Mouse (Mus musculus): ENCODE results near the gene Esrra. TPM values are rescaled to one million over a fixed set of nuclear protein-coding genes. Genes with fewer than 3 reads are reported as not detected.

Gene Esrra
- polyA plus RNA-seq, 1 experiment from 2014 or later: 3.3 TPM

DNA sequence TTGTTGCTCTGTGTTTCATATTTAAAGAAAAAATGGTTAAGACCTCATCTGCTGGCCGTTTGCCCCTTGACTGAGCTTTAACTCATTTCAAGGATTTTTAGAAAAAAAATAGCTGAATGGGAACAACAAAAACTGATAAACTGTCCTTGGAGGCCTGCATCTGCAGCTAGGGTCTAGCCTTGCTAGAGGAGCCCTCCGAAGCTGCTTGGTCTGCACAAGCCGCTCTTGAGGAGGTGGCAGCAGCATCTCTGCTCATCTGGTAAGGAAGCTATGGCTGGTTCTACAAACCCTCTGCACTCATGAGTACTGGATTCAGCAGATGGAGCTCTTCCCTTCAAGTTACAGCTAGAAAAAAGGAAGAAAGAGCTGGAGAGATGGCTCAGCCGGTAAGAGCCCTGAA is 43.6 kb downstream of the Esrra start:
- Histone ChIP-seq H3K4me3 (ENCODE audit: low read depth, low read length) (no peak overlapping the region), H3K9me3 (ENCODE audit: control insufficient read depth, low read length) (0 out of 2 replicates have a peak, but pooled peaks cover 2% of the 10 kb centered on the region), H3K9ac (ENCODE audit: low read length) (no peak overlapping the region), H3K4me1 (ENCODE audit: control insufficient read depth, insufficient read depth, low read length) (no peaks in the 10 kb centered on the region), H3K36me3 (ENCODE audit: control insufficient read depth, insufficient read depth, low read length) (no peaks in the 10 kb centered on the region), H3K4me2 (ENCODE audit: low read depth, severe bottlenecking) (no peak overlapping the region), H3K27me3 (ENCODE audit: control insufficient read depth, insufficient read depth, low read length) (no peaks in the 10 kb centered on the region), H3K27ac (replicated peaks; ENCODE audit: low read depth, low read length) (no peak overlapping the region)
- ATAC-seq (ENCODE audit: insufficient number of reproducible peaks, low FRiP score, low TSS enrichment, low read depth): no peak
- DNase-seq (ENCODE audit: low spot score): no peak
- 88% methylated on average over 4 of the region's 4 CpGs for WGBS

GRCm38 (mm10) chr19:6876799-6877198 is 44.8 kb downstream of the Esrra start:
- H3K27me3 ChIP-seq (ENCODE audit: control insufficient read depth, insufficient read depth, low read length): no peaks in the 10 kb centered on the region
- no peaks in the 10 kb centered on the region for H3K4me1 ChIP-seq (ENCODE audit: control insufficient read depth, insufficient read depth, low read length)
- no peak overlapping the region for H3K4me3 ChIP-seq (ENCODE audit: low read depth, low read length)
- no peak overlapping the region for H3K27ac ChIP-seq (replicated peaks; ENCODE audit: low read depth, low read length)
- H3K9me3 ChIP-seq (ENCODE audit: control insufficient read depth, low read length): 0 out of 2 replicates have a peak, but pooled peaks cover 2% of the 10 kb centered on the region
- DNase-seq (ENCODE audit: low spot score) (no peak), ATAC-seq (ENCODE audit: insufficient number of reproducible peaks, low FRiP score, low TSS enrichment, low read depth) (no peak)
- H3K9ac ChIP-seq (ENCODE audit: low read length): no peak overlapping the region
- H3K36me3 ChIP-seq (ENCODE audit: control insufficient read depth, insufficient read depth, low read length): no peaks in the 10 kb centered on the region
- no peak overlapping the region for H3K4me2 ChIP-seq (ENCODE audit: low read depth, severe bottlenecking)

DNA sequence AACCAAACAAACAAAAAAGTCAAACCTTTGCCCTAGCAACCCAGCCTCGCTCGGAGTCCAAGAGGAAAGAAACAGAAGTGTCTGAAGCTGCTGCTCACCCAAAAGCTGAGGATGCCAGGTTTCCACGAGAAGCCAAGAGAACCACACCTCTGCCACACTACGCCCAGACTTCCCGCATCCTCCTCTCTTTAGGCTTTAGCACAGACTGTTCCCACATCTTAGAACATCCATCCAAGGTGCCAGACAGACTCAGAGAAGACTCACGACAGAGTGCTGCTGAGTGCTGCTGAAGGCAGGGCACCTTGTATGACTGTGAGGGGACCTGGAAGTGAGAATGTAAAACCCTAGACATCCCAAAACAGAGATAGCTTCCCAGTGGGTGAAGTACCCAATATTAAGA is 45.8 kb downstream of the Esrra start:
- Histone ChIP-seq H3K4me2 (ENCODE audit: low read depth, severe bottlenecking) (no peak overlapping the region), H3K27me3 (ENCODE audit: control insufficient read depth, insufficient read depth, low read length) (no peaks in the 10 kb centered on the region), H3K9ac (ENCODE audit: low read length) (no peak overlapping the region), H3K4me3 (ENCODE audit: low read depth, low read length) (no peak overlapping the region), H3K36me3 (ENCODE audit: control insufficient read depth, insufficient read depth, low read length) (no peaks in the 10 kb centered on the region), H3K9me3 (ENCODE audit: control insufficient read depth, low read length) (0 out of 2 replicates have a peak, but pooled peaks cover 2% of the 10 kb centered on the region), H3K4me1 (ENCODE audit: control insufficient read depth, insufficient read depth, low read length) (no peaks in the 10 kb centered on the region), H3K27ac (replicated peaks; ENCODE audit: low read depth, low read length) (no peak overlapping the region)
- ATAC-seq (ENCODE audit: insufficient number of reproducible peaks, low FRiP score, low TSS enrichment, low read depth) (no peak), DNase-seq (ENCODE audit: low spot score) (no peak)
- 80% methylated on average over 6 of the region's 6 CpGs for WGBS

DNA sequence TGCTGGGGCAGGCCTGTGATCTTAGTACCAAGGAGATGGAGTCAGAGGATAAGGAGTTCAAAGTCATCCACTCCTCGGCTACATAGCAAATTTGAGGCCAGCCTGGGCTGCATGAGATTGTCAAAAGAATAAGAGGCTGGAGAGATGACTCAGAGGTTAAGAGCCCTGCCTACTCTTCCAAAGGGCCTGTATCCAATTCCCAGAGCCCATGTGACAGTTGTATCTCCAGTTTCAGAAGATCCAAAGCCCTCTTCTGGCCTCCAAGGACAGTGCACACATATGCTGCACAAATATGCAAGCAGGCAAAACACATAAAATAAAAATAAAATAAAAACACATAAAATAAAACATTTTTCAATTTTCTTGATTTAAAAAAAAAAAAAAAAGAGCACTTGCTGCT is 47.4 kb downstream of the Esrra start:
- H3K27ac ChIP-seq (replicated peaks; ENCODE audit: low read depth, low read length): no peak overlapping the region
- no peak overlapping the region for H3K4me2 ChIP-seq (ENCODE audit: low read depth, severe bottlenecking)
- no peaks in the 10 kb centered on the region for H3K27me3 ChIP-seq (ENCODE audit: control insufficient read depth, insufficient read depth, low read length)
- 0 out of 2 replicates have a peak, but pooled peaks cover 3% of the 10 kb centered on the region for H3K4me1 ChIP-seq (ENCODE audit: control insufficient read depth, insufficient read depth, low read length)
- H3K9me3 ChIP-seq (ENCODE audit: control insufficient read depth, low read length): no peaks in the 10 kb centered on the region
- no peaks in the 10 kb centered on the region for H3K36me3 ChIP-seq (ENCODE audit: control insufficient read depth, insufficient read depth, low read length)
- no peak overlapping the region for H3K9ac ChIP-seq (ENCODE audit: low read length)
- H3K4me3 ChIP-seq (ENCODE audit: low read depth, low read length): no peak overlapping the region
- DNase-seq (ENCODE audit: low spot score) (no peak), ATAC-seq (ENCODE audit: insufficient number of reproducible peaks, low FRiP score, low TSS enrichment, low read depth) (no peak)
- 89% methylated on average over 1 of the region's 1 CpGs for WGBS

GRCm38 (mm10) chr19:6872701-6873100 is 48.9 kb downstream of the Esrra start:
- Histone ChIP-seq H3K9me3 (ENCODE audit: control insufficient read depth, low read length) (no peaks in the 10 kb centered on the region), H3K4me2 (ENCODE audit: low read depth, severe bottlenecking) (no peak overlapping the region), H3K4me3 (ENCODE audit: low read depth, low read length) (no peak overlapping the region), H3K27me3 (ENCODE audit: control insufficient read depth, insufficient read depth, low read length) (no peaks in the 10 kb centered on the region), H3K27ac (replicated peaks; ENCODE audit: low read depth, low read length) (no peak overlapping the region), H3K36me3 (ENCODE audit: control insufficient read depth, insufficient read depth, low read length) (no peaks in the 10 kb centered on the region), H3K9ac (ENCODE audit: low read length) (no peak overlapping the region), H3K4me1 (ENCODE audit: control insufficient read depth, insufficient read depth, low read length) (0 out of 2 replicates have a peak, but pooled peaks cover 3% of the 10 kb centered on the region)
- 85% methylated on average over 3 of the region's 3 CpGs for WGBS
- DNase-seq (ENCODE audit: low spot score) (no peak), ATAC-seq (ENCODE audit: insufficient number of reproducible peaks, low FRiP score, low TSS enrichment, low read depth) (no peak)

GRCm38 (mm10) chr19:6871574-6872271 is 49.9 kb downstream of the Esrra start:
- H3K9ac ChIP-seq (ENCODE audit: low read length): no peak overlapping the region
- ATAC-seq (ENCODE audit: insufficient number of reproducible peaks, low FRiP score, low TSS enrichment, low read depth): no peak
- DNase-seq (ENCODE audit: low spot score): no peak
- 70% methylated on average over 5 of the region's 5 CpGs for WGBS
- H3K9me3 ChIP-seq (ENCODE audit: control insufficient read depth, low read length): no peaks in the 10 kb centered on the region
- no peak overlapping the region for H3K4me3 ChIP-seq (ENCODE audit: low read depth, low read length)
- H3K27ac ChIP-seq (replicated peaks; ENCODE audit: low read depth, low read length): no peak overlapping the region
- 0 out of 2 replicates have a peak, but pooled peaks cover 3% of the 10 kb centered on the region for H3K4me1 ChIP-seq (ENCODE audit: control insufficient read depth, insufficient read depth, low read length)
- H3K36me3 ChIP-seq (ENCODE audit: control insufficient read depth, insufficient read depth, low read length): no peaks in the 10 kb centered on the region
- H3K4me2 ChIP-seq (ENCODE audit: low read depth, severe bottlenecking): no peak overlapping the region
- H3K27me3 ChIP-seq (ENCODE audit: control insufficient read depth, insufficient read depth, low read length): no peaks in the 10 kb centered on the region

DNA sequence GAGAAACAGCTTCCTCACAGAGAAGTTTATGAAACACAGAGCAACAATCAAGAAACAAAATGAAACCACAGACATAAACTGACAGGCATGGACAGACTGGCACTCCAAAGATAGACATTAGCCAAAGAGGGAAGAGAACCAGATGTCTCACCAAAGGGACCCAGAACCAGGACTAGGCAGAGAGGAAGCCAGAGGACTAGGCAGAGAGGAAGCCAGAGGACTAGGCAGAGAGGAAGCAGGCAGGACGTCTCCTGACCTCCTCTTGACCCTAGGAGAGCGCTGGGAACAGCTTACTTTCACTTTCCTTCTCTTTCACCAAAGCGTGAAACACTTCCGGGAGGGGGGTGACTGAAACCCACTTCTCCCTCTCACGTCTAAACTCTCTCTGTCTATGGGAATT is 52.3 kb downstream of the Esrra start:
- DNase-seq (ENCODE audit: low spot score) (no peak), ATAC-seq (ENCODE audit: insufficient number of reproducible peaks, low FRiP score, low TSS enrichment, low read depth) (no peak)
- no peaks in the 10 kb centered on the region for H3K9me3 ChIP-seq (ENCODE audit: control insufficient read depth, low read length)
- 2% methylated on average over 5 of the region's 5 CpGs for WGBS
- H3K4me3 ChIP-seq (ENCODE audit: low read depth, low read length): no peak overlapping the region
- H3K9ac ChIP-seq (ENCODE audit: low read length): peak overlapping the region; percentile 34; the same call in 1 of the 2 replicates
- 0 out of 2 replicates have a peak, but pooled peaks cover 3% of the 10 kb centered on the region for H3K4me1 ChIP-seq (ENCODE audit: control insufficient read depth, insufficient read depth, low read length)
- H3K27ac ChIP-seq (replicated peaks; ENCODE audit: low read depth, low read length): no peak overlapping the region
- H3K4me2 ChIP-seq (ENCODE audit: low read depth, severe bottlenecking): peak overlapping the region; percentile 15; the same call in 1 of the 2 replicates
- no peaks in the 10 kb centered on the region for H3K36me3 ChIP-seq (ENCODE audit: control insufficient read depth, insufficient read depth, low read length)
- no peaks in the 10 kb centered on the region for H3K27me3 ChIP-seq (ENCODE audit: control insufficient read depth, insufficient read depth, low read length)

DNA sequence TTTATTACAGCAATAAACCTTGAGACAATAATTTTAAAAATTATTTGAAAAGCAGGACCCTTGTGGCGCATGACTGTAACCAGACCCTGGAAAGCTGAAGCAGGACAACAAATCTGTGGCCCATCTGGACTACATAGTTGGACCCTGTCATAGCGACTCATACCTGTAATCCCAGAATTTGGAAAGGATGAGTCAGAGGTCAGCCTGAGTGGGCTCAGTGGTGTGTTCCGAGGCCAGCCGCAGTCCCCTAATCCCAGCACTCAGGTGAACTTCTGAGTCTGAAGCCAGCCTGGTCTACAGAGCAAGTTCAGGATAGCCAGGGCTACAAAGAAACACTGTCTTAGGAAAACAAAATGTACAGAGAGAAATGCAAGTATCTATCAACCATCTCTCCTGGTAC is 60.2 kb downstream of the Esrra start:
- no peaks in the 10 kb centered on the region for H3K36me3 ChIP-seq (ENCODE audit: control insufficient read depth, insufficient read depth, low read length)
- ATAC-seq (ENCODE audit: insufficient number of reproducible peaks, low FRiP score, low TSS enrichment, low read depth) (no peak), DNase-seq (ENCODE audit: low spot score) (no peak)
- H3K4me2 ChIP-seq (ENCODE audit: low read depth, severe bottlenecking): no peak overlapping the region
- no peak overlapping the region for H3K4me3 ChIP-seq (ENCODE audit: low read depth, low read length)
- no peak overlapping the region for H3K9ac ChIP-seq (ENCODE audit: low read length)
- 0 out of 2 replicates have a peak, but pooled peaks cover 2% of the 10 kb centered on the region for H3K27me3 ChIP-seq (ENCODE audit: control insufficient read depth, insufficient read depth, low read length)
- no peaks in the 10 kb centered on the region for H3K9me3 ChIP-seq (ENCODE audit: control insufficient read depth, low read length)
- H3K27ac ChIP-seq (replicated peaks; ENCODE audit: low read depth, low read length): no peak overlapping the region
- H3K4me1 ChIP-seq (ENCODE audit: control insufficient read depth, insufficient read depth, low read length): no peaks in the 10 kb centered on the region
- 87% methylated on average over 4 of the region's 4 CpGs for WGBS

Measured in limb, embryonic 11.5 days (tissue).